Mouse (Mus musculus): ENCODE measurements around the gene Chil1.

Chil1 gene

DNA sequence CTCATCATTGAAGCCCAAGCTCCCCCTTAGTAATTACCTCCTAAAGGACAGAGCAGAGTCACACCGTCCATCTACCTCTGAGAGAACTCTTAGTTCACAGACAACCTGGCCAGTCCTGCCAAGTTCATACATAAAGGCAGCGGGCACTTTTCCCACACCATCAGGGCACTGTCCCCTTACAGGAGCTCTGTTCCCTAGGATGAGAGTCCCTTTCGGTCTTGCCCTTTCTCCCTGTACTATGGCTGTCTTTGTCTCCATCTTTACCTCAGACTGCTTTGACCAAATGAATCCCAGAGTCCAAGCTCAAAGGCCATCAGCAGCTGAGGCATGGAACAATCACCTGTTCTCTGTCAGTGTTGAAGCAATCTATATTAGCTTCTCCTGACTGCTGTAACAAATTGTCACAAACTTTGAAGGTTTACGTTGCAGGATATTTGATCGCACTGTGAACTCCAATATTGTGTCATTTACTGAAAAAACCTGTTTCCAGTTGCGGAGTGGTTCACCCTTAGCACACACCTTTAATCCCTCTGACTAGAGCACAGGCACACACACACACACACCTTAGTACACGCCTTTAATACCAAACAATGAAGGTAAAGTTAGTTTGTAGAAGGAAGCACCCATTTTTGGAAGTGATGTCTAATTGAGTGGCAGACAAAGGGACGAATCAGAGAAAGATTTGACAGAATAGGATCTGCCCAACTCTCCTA, 12.8 kb upstream of the Chil1 start:
- no peak for DNase-seq (ENCODE audit: low spot score in 2 of 2)

GRCm38 (mm10) chr1:134173081-134173480, 8.9 kb upstream of the Chil1 start:
- DNase-seq (ENCODE audit: low spot score in 2 of 2): no peak

DNA sequence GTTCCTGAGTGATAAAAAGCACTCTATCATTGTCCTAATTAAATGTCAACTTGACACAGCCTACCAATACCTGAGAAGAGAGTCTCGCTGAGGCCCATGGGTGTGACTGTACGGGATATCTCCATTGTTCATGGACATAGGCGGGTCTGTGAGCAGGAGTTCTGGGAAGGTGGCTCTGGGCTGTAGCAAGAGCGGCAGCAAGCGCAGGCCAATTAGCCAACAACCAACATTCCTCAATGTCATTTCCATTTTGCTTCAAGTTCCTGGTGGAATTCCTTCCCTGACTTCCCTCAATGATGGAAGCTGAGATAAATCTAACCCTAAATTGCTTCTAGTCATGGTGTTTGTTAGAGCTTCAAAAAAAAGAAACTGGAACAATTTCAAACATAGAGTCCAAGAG, 4.0 kb upstream of the Chil1 start:
- DNase-seq (ENCODE audit: low spot score in 2 of 2): no peak

- no peak for DNase-seq (ENCODE audit: low spot score in 2 of 2)
These were observed 2.1 kb downstream of the Chil1 start for GRCm38 (mm10) chr1:134184089-134184488.

DNA sequence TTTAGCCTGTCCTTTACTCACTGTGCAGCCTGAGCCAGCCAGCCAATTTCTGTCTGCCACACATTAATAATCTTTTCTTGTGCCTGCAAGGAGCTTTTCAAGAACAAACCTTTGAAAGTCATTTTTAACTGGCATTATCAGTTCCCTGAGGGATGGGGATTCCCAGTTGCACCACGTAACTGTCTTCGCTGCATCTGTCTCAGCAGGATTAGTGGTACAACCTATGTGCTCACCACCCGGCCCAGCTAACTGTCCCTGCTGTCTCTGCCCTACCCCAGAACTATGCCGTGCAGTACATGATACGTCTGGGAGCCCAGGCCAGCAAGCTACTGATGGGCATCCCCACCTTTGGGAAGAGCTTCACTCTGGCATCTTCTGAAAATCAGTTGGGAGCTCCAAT, 6.2 kb downstream of the Chil1 start:
- no peak for DNase-seq (ENCODE audit: low spot score in 2 of 2)

DNA sequence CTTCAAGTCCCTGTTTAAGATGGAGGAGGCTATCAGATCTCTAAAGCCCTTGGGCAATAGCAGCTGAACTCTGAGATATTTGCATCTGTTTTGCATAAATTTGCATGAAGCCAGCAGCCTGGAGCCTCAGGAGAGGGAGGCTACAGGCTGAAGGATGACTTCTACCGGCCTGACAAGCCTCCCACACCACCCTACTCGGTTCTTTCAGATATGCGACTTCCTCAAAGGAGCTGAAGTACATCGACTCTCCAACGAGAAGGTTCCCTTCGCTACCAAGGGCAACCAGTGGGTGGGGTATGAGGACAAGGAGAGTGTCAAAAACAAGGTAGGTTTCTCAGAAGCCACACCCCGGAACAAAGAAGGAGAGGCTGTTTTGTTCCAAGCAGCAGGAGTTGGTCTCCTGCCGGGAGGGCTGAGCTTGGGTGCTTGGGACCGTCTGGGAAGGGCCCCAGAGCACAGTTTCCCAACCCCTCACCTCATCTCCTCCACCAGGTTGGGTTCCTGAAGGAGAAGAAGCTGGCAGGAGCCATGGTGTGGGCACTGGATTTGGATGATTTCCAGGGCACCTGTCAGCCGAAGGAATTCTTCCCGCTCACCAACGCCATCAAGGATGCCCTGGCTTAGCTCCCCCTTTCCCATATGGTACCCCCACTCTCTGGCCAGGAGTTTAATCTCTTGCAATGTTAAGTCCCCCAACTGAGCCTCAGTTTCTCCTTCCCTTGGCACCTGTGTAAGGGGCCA, 7.2 kb downstream of the Chil1 start:
- DNase-seq (ENCODE audit: low spot score in 2 of 2): no peak

GRCm38 (mm10) chr1:134191192-134191591, 9.2 kb downstream of the Chil1 start:
- DNase-seq (ENCODE audit: low spot score in 2 of 2): peak in 1 of 2 experiments; percentile 18

DNA sequence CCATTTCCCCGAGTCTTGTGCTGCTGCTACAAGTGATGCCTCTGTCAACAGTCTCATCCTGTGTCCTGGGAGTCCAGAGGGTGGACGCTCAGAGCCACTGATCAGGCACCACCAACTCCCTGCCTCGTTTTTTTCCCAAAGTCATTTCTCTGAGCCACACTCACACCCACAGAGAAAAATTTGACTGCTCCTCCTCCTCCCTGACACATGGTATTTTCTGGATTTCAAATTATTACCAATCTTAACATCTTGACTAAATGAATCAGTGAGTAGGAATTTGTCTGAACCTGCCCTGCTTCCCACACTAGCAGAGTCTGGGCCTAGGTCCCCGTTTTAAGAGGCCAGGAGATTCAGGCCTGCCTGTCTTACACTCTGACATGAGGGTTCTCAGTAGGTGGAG, 10.0 kb downstream of the Chil1 start:
- DNase-seq (ENCODE audit: low spot score in 2 of 2): no peak

DNA sequence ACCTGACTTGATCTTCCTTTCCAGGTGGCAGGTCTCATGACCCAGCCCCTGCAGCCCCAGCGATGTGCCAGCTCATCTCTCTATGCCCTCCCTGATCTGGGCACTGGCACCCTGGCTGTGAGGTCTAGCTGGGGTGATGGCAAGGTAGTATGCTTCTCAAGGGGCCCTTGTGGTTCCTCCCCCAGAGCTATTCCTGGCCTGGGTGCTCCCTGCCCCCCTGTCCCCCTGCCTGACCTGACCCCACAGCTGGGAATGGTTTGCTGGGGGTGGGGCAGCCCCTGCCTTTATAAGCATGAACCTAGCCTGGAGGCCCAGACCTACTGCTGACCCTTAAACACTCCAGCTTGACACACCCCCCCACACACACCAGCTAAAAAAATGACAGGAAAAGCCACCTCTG, 11.2 kb downstream of the Chil1 start, which contains the start of gene Mybph:
Gene Mybph (plus strand): TSS at position 323 of the 400 bp plus-strand sequence.
- no peak for DNase-seq (ENCODE audit: low spot score in 2 of 2)

- no peak for DNase-seq (ENCODE audit: low spot score in 2 of 2)
These were observed 11.8 kb downstream of the Chil1 start for GRCm38 (mm10) chr1:134193674-134194197.

GRCm38 (mm10) chr1:134194298-134195022, 12.5 kb downstream of the Chil1 start:
- no peak for DNase-seq (ENCODE audit: low spot score in 2 of 2)

- DNase-seq (ENCODE audit: low spot score in 2 of 2): no peak
These were observed 13.1 kb downstream of the Chil1 start for GRCm38 (mm10) chr1:134195117-134195516.

DNA sequence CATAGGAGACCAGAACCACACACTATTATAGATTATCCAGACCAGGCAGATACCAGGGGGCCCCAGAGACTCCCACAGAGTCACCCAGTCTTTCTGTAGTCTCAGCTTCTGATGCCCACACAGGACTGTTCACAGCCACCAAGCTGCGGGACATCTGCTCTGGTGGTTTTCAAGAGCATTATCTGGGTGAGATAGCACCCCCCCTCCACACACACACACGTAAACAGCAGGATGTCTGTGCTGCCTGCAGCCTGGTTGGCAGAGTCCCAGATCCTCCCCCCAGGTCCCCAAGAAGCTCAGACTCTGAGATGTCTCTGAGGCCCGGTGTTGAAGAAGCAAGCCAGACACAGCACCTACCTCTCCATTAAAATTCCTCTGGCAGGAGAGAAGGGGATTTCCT, 13.6 kb downstream of the Chil1 start:
- no peak for DNase-seq (ENCODE audit: low spot score in 2 of 2)

DNA sequence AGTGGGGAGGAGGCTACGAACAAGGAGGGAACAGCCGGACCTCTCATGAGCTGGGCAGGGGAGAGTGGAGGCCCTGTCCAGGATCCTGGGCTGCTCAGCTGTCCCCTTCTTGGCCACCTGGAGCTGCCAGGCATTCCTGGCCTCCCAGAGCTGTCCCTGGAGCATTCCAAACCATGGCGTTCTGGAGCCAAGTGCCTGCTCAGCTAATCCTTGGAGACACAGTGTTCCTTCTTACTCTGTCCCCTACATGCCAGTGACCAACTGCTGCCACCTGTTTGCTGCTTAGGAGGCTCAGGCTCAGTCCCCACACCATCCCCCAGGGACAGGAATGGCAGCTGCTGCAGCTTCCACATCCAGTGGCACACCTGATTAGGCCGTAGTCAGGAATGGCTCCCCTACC, 14.0 kb downstream of the Chil1 start:
- DNase-seq (ENCODE audit: low spot score in 2 of 2): no peak

- DNase-seq (ENCODE audit: low spot score in 2 of 2): peak; percentile 59 to 66
These were observed 14.4 kb downstream of the Chil1 start for GRCm38 (mm10) chr1:134196386-134196785.

- no peak for DNase-seq (ENCODE audit: low spot score in 2 of 2)
These were observed 15.5 kb downstream of the Chil1 start for GRCm38 (mm10) chr1:134197325-134197982.

- DNase-seq (ENCODE audit: low spot score in 2 of 2): no peak
These were observed 16.4 kb downstream of the Chil1 start for GRCm38 (mm10) chr1:134198197-134198995.

DNA sequence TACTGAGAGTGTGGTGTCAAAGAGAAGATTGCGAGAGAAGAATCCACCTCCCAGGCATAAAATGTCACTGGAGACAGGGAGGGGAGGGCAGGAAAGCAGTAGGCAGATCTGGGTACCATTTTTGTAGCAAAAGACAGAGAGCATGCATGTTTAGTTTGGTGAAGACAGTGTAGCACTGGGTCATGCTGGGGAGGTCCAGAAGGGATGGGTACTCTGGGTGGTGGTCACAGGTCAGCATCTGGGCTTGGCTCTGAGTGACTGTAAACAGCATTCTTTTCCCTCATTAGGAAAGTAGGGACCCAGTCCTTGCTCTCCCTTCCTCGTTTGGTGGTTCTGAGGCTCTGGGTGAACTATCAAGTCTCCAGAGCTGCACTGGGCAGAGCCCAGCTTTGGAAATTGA, 18.5 kb downstream of the Chil1 start:
- no peak for DNase-seq (ENCODE audit: low spot score in 2 of 2)

GRCm38 (mm10) chr1:134200998-134201686, 19.2 kb downstream of the Chil1 start:
- no peak for DNase-seq (ENCODE audit: low spot score in 2 of 2)

GRCm38 (mm10) chr1:134201751-134202420, 19.9 kb downstream of the Chil1 start:
- peak in 1 of 2 experiments; percentile 25 for DNase-seq (ENCODE audit: low spot score in 2 of 2)

All from urinary bladder, adult 18-20 months (tissue).